Mouse (Mus musculus) kidney, postnatal 10 days (tissue): ENCODE measurements around the gene Cops7a.

ENCODE experiments used
- DNase-seq: peaks from one replicate; pipeline ENCODE4 v3.0.0; 2021; ENCODE audit warnings: mixed read lengths

The Cops7a gene

GRCm38 (mm10) chr6:124965088-124965719, at the start of gene Cops7a:
Gene Cops7a (minus strand): TSS chr6:124965538.
- peak; percentile 98 for DNase-seq

- peak; percentile 94 for DNase-seq
These were observed 44.1 kb upstream of the Cops7a start for GRCm38 (mm10) chr6:125009181-125010073.

GRCm38 (mm10) chr6:125009129-125009180, 43.6 kb upstream of the Cops7a start, which contains the start of gene Zfp384:
Gene Zfp384 (plus strand): TSS chr6:125009145.
- DNase-seq, result no peak

DNA sequence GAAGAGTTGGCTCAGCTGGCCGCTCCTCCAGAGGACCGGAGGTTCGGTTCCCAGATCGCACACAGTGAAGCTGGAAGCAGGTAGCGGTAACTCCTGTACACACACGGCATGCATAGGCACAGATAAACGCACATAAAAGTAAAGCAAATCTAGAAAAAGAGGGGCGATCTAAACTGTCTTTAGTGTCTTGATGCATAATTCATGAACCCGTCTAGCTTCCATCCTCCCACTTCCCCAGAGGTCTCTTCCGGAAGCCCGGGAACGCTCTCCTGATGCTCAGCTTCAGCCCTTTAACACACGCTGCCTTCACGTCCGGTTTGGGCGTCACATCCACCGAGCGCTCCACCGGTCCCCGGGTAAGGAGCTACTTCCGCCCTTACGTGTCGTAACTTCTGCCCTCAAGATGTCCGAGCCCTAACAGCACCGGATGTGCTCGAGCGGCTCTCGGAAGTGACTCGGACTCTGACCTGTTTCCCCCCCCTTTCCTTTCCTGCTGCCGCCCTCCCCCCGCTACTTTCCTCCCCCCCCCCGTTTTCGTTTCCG, 43.3 kb upstream of the Cops7a start:
- DNase-seq, result peak; percentile 98

- no peak for DNase-seq
These were observed 42.7 kb upstream of the Cops7a start for GRCm38 (mm10) chr6:125008060-125008459.

DNA sequence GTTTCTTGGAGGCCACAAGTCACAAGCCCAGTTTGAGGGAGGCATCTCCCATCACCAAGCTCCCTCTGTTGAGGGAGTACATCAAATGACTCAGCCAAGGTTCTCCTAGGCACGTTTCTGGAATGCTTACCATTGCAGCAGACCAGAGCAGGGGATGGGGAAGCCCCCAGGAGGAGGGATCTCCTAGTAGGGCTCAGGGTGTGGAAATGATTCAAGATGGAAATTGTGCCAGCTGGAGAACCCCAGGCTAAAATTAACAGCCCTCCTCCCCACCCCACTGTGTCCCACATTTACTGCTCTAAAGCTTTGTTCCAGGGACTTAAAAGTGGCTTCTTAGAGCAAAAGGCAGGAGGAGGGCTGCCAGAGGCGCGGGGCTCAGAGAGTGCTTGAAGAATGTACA, 39.7 kb upstream of the Cops7a start:
- DNase-seq, result no peak

DNA sequence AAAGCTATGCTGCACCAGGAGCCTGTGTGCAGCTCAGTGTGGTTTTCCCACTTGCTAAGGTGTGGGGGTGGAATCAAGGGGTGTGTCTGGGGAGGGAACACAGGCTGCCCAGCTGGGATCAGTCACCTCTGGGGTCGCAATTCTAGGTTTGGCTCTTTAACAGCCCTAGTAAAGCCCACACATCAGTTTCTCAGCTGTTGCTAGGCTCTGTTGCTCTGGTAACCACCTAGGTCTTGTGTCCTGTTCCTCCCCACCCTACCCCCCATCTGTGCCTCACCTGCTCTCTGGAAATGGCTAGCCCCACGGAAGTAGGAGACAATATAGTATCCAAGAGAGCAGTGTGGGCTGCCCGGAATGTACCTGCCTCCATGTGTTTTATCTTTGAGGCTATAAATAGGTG, 38.4 kb upstream of the Cops7a start:
- DNase-seq, result no peak

DNA sequence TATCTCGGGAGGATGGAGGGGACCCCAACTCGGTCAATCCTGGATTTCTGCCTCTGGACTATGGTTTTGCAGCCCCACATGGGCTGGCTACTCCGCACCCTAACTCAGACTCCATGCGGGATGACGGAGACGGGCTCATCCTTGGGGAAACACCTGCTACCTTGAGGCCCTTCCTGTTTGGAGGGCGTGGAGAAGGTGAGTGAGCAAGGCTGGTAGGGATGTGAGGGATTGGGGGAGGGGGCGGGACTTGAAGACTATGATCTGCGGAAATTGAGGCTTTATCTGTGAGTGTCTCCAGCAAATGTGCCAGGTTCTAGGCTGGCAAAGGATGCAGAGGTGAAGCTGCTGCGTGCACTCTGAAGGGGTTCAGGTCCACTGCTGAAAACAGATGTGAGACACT, 34.2 kb upstream of the Cops7a start:
- DNase-seq, result no peak

DNA sequence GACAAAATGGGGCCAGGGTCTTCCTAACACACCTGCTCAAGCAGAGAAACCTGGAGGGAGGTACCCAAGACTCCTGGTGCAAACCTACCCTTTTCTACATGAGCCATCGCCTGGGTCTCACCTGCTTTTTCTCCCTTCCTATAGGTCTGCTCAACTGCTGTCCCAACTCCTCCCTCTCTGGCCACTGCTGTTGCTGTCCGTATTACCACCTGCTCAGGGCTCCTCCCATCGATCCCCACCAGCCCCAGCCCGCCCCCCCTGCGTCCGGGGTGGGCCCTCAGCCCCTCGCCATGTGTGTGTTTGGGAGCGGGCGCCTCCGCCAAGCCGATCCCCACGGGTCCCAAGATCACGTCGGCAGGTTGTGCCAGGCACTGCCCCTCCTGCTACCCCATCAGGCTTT, 33.8 kb upstream of the Cops7a start:
- no peak for DNase-seq

DNA sequence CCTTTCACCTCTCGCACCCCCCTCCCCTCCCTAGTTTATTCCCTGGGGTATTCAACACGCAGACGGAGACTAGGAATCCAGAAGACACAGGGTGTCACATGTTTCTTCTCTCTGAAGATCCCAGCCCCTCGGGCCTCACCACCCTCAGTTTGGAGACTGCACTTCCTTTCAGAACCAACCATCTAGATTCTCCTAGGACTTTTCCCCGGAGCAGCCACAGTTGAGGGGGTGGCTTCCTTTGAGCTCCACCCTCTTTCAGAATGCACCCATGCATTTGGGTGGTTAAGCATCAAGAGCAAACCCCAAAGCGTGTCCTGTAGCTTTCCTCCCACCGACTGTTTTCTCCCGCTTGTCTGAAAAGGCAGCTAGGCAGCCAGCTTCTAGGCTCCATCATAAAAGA, 32.7 kb upstream of the Cops7a start:
- DNase-seq, result no peak

DNA sequence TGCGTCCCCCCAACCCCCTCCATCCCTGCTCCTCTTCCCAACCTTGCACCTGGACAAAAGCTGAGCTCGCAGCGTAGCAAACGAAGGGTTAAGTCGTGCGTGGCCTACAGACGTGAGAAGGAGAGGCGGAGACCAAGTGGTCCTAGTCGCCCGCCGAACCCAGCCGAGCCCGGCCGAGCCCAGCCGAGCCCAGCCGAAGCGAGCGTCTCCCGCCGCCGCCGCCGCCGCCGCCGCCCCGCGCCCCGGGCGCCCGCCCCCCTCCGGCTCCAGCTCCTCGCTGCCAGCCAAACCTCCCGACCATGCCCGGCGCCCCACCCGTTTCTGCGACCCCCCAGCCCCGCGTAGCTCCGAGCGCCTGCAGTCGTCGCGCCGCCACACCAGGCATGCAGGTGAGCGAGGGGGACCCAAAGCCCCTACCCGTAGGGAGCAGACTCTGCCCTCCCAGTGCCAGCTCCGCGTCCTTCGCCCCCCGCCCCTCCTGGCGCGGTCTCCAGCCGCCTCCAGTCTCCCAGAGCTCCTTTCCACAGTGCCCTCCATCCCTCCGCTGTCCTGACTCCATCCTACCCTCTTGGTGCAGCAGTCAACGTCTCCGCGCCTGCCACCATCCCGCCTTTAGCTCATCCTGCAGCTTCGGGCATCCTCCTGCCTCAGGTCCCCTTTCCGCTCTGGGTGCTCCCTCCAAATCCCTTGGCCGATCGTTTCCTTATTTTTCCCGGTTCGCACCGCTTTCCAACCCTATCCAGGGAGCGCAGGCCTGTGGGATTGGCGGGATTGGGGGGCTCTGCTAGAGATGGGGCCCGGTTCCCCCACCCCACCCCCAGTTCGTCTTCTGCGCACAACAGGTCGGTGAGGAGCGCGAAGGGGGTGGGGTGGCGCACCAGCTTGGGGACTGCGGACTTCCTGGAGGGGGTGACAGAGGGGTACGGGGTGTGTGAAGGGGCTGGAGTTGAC, 31.5 kb upstream of the Cops7a start, which contains the start of gene Pianp:
Gene Pianp (plus strand): TSS at position 144 of the 951 bp plus-strand sequence.
- peak; percentile 90 for DNase-seq

DNA sequence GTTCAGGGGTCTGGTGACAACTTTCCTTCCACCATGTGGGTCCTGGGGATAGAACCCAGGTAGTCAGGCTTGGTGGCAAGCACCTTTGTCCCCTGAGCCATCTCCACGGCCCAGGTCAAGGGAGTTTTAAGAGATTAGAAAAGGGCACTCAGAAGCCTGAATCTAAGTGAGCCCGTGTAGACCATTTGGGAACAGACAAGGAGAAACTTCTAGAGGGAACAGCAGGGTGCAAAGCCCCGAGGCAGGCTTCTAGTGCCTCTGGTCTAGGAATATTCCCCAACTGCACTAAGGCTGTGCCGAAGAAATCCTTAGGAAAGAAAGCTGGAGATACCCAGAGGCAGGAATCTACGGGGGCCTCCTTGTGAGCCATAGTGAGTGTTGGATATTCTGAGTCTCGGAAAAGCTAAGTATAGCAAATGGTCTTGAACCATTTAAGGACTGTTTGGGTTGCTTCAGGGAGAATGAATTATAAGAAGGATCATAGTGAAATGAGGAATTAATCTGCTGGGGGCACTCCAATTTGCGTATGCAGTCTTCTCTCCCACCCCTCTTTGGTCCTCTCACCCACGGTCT, 30.6 kb upstream of the Cops7a start:
- DNase-seq, result no peak

DNA sequence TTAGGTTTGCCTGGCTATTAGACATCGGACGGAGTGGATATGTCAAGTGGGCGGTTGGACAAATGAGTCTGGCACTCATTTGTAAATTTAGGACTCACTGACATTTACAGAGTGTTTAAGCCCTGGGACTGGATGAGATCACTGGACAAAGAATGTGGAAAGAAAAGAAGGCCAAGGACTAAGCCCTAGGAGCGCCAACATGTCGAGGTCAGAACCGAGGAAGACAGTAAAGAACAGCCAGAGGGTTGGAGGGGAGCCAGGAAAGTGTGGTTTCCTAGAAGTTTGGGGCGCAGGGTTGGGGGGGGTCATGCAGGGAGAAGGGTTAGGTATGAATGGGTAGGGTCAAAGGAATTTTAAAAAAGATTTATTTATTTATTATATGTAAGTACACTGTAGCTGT, 29.9 kb upstream of the Cops7a start:
- no peak for DNase-seq

DNA sequence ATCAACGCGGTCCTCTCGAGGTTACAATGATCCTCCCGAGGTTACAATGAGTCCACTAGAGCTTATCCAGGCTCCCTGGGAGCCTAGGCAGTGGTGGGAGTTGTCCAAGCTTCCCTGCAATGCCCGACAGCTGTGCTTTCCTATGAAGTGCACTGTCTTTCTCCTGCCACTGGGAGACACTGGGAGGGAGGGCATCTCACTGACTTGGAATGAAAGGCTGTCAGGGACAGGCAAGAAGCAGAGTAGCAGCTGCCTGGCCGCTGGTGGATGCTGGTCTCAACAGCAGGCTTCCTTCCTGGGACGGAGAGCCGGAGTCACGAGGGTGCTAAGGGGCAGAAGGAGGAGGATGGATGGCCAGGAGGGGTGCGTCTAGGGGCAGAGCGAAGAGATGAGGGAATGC, 28.5 kb upstream of the Cops7a start:
- DNase-seq, result peak; percentile 36

DNA sequence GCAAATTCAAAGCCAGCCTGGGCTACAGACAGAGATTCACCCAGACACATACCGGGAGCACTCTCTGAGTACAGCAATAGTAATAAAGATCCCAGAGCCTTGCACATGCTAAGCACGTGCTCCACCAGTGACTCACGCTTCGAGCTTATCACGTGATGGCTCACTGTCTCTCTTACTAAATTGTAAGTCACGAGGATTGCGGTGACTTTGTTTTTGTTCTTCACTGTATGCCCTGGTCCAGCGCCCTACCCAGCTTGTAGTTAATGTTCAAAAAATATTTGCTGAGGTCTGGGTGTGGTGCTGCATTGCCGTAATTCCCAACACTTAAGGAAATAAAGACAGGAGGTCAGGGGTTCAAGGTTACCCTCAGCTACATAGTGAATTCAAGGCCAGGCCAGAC, 28.0 kb upstream of the Cops7a start:
- no peak for DNase-seq

- DNase-seq, result no peak
These were observed 26.9 kb upstream of the Cops7a start for GRCm38 (mm10) chr6:124992241-124992640.

DNA sequence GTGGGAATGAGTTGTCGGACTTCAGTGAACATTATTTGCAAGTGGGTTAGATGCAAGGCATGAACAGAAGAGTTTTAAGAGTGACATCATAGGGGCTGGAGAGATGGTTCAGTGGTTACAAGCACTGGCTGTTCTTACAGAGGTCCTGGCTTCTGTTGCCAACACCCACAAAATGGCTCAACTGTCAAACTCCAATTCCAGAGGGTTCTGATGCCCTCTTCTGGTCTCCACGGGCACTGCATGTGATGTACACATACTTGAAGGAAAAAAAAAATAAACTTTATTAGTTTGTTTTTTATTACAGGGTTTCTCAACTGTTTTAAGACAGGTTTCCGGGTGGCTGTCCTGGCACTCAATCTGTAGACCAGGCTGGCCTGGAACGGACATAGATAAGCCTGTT, 2.4 kb upstream of the Cops7a start:
- DNase-seq, result peak; percentile 69

DNA sequence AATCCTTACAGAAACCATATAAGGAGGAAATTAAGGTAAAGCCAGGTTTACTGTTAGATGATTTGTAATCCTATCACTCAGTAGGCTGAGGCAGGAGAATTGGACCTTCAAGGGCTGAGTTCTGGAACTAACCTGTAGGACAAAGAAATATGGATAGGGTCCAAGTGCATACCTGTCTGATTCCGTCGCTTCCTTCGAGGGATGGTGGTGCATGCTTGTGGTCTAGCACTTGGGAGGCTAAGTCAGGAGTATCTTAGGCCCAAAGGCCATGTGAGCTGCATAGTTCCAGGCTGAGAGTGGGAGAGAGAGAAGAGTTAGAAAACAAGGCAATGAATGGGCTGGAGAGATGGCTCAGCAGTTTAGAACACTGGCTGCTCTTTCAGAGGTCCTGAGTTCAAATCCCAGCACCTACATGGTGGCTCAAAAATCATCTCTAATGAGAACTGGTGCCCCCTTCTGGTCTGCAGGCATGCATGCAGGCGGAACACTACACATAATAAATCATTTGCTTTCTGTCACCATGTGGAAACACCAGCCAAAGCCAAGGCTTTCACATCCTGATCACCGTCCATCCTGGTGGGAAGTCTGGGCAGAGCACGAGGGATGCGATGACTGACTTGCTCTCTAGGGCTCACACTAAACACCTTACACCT, 1.3 kb upstream of the Cops7a start:
- no peak for DNase-seq

DNA sequence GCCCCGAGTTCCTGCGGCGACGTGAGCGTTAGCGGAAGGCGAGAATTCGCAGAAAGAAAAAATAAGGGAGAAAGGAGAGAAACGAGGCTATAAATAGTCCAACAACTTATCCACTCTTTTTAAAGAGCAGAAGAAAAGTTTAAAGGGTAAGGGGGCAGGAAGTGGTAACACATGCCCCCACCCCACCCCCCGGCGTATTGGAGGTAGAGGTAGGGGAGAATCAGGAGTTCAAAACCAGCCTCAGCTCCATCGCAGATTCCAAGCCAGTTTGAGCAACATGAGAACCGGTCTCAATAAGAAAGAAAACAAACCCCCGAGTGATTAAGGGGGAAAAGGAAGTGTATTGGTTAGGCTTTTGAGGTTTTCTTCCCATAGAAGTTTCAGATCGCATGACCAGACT, 409 bp upstream of the Cops7a start:
- DNase-seq, result peak; percentile 19

DNA sequence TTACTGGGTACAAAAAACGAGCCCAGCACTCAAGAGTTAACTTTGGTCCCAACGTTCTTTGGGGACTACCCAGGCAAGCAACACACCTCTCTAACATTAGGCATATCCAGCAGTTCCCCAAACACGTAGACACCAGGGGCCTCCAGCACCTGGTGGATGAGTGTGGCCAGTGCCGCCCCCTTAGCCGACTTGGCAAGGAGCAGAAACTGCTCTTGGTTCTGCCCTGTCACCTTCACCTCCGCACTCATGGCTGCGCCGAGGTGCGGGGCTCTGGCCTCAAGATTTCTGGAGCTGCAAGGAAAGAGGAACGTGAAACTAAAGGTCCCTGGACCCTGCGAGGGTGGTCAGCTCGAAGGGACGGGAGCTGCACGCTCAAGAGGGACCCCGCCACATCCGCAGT, 700 bp downstream of the Cops7a start:
- no peak for DNase-seq

DNA sequence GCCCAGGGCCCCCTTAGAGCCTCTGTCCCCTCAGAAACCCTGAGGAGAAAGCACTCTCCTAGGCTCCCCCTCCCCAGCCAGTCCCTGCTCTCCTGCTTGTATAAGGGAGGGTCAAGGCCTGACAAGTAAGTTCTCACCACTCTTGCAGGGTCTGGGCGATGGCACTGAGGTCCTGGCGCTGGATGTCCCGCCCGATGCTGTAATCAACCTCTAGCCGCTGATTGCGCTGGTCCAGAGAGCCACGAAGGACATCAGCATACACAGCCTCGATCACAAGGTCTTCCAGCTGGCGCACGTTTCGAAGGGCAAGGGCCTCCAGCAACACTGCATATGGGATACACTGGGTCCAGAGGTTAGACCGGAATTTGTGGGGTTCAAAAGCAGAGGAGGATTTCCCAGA, 4.3 kb downstream of the Cops7a start:
- no peak for DNase-seq

- DNase-seq, result no peak
These were observed 5.4 kb downstream of the Cops7a start for GRCm38 (mm10) chr6:124959960-124960359.

DNA sequence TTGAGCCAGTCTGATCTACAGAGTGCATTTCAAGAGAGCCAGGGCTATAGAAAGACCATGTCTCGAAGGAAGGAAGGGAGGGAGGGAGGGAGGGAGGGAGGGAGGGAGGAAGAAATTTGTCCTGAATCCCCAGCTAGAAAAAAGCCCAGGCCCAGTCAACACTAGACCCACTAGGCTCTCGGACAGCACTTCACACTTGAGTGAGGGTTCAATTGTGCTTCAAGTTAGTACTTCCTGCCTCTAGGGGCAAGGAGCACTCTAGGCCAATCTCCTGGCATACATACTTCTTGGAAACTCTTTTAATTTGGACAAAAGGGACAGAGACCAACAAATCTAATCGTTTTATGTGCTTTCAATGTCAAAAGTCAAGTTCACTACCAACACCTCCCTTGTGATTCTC, 7.2 kb downstream of the Cops7a start:
- no peak for DNase-seq
